Mouse (Mus musculus) frontal cortex, adult 2 months (tissue): Measurements from ENCODE around the gene Axdnd1. TPM values are rescaled to one million over a fixed set of nuclear protein-coding genes. Genes with fewer than 3 reads are reported as not detected.

ENCODE experiments used
- DNase-seq, 2 experiments: peaks; one replicate each; pipeline ENCODE4 v3.0.0; 2022; ENCODE audit warnings: low spot score in 1 of 2; ENCODE audit errors: extremely low spot score in 1 of 2
- polyA plus RNA-seq: library from polyadenylated mRNA; depleted of rRNA; stranded (reverse); fragments of >200 nt; gene quantifications from 2 replicates; pipeline ENCODE4 v1.2.3, GENCODE M21; 2012; rRNA removed

The Axdnd1 gene
- polyA plus RNA-seq = 0.71 and 0.84 TPM in 2 replicates

- peak; percentile 65 to 89 for DNase-seq
Observed at GRCm38 (mm10) chr1:156420671-156421297, at the start of gene Axdnd1. TSS of gene Axdnd1 (minus strand) at chr1:156421159.

DNA sequence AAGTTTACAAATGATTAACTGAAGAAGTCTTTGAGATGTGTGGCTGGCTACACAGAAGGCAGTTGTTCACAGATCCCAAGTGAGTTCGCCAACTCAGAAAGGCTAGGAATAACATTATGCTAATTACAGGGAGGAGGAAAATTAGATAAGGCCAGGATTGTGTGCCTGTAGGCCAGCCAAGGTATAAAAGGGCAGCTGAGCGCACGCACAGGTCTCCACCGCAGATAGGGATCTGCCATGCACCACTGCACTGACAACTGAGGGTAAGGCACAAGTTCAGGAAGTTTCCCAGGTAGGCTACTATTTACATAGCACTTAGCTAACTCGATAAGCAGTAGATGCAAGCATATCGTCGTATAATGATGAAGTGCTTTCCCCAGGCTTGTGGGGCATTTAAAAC lies 49.6 kb upstream of the Axdnd1 start:
- DNase-seq = no peak

GRCm38 (mm10) chr1:156468576-156468975 lies 47.6 kb upstream of the Axdnd1 start:
- DNase-seq = no peak

- peak in 1 of 2 experiments; percentile 46 for DNase-seq
Observed at GRCm38 (mm10) chr1:156467655-156468255, 46.8 kb upstream of the Axdnd1 start.

- DNase-seq = no peak
Observed at GRCm38 (mm10) chr1:156464963-156465362, 44.0 kb upstream of the Axdnd1 start.

DNA sequence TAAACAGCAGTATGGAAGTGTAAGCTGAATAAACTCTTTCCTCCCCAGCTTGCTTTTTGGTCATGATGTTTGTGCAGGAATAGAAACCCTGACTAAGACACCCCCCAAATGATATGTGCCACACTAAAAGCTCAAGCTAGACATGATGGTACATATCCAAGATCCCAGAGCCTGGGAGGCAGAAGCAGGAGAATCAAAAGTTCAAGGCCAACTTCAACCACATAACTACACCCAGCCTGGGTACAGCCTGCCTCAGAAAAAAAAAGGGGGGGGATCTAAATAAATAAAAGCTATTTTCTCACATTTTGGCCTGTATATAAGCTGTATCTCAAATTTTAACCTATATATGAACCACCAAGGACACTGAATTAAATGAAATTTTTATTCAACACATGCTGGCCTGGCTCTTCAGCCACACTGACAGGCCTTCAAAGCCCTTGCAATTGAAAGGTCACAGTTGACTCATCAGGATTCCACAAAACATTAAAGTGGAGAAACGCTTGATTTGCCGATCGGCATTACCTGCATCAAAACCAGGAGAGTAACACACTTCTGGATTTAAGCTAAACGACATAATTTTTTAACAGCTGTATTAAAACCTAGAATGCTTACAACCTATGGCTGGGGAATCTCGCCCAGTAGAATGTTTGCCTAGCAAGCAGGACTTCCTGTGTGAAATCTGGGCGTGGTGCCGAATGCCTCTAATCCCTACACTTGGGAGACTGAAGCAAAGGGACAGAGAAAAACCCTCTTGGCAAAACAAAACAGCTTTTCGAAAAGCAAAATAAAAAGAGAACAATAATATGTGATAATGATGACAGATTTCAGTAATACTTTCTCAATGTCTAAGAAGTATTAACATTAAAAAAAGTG lies 43.3 kb upstream of the Axdnd1 start:
- no peak for DNase-seq

DNA sequence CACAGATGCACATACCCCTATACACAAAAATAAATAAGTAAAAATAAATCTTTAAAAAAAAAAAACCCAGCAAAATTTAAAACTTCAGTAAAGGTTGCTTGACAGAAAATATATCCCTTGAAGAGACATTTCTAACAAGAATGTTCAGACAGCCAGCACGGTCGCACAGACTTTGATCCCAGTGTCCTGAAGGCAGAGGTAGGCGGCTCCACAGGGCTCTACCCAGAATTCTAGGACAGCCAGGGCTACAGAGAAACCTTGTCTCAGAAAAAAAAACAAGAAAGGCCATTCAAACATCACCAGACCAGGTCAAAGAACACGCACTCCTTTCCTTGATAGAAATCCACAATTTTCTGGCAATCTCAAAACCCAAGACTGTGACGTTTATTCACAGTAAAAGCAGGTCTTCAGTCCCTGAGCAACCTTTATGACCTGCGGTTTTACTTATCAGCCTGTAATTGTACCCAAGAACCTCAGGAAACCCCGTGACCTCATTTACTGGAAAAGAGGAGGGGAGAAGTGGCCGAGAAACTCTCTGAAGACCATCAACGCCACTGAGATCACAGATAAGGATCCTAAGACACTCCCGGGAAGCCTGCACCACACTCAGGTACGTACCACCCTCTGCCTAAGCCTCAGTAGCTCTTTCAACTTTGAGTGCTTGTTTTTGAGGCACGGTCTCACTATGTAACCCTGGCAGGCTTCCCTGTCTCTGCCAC lies 41.5 kb upstream of the Axdnd1 start:
- no peak for DNase-seq

- no peak for DNase-seq
Observed at GRCm38 (mm10) chr1:156461036-156461435, 40.1 kb upstream of the Axdnd1 start.

- DNase-seq = no peak
Observed at GRCm38 (mm10) chr1:156460216-156460615, 39.3 kb upstream of the Axdnd1 start.

DNA sequence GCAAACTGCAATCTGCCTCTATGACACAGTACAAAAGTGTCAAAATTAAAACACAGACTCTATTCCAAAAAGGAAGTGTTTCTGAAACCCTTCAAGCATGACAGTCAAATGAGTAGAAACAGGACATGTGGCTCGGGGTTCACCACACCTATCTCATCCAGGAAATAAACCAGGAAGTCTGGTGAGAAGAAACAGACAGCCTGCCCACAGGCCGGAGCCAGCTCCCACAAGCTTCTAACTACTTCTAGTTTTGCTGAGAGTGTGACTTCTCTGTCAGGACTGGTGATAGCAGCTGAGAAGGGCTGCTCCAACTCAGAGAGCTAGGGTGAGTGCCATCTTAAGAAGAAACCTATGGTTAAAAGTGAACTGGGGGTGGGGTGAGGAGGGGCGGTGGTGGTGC lies 38.7 kb upstream of the Axdnd1 start:
- no peak for DNase-seq

DNA sequence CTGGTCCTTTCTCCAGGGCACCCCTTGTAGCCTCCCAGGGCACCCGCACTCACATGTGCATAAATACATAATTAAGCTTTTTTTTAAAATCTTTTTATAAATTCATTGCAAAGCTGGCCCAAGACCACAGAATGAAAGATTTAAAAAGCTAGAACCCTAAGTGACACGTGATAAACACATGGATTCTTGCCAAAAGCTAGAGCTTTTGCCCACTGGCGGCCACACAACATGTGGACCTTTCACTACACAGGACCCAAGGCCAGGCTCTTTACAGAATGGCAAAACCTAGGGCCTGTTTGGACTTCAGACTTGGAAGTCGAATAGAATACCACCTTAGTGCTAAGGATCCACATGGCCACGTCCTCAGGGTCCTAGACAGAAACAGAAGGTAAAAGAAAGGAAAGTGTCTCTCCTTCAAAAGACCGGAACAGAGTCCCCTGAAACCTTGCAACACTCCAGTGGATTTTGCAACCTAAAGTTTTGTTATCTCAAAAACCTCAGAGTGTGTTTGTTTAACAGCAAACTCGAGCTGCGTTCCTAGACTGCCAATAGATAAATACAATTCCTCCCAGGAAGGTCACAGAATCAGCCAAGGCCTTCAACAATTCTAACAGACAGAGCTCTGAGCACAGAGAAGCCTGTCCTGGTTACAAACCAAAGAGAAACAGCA lies 37.6 kb upstream of the Axdnd1 start:
- DNase-seq = no peak

DNA sequence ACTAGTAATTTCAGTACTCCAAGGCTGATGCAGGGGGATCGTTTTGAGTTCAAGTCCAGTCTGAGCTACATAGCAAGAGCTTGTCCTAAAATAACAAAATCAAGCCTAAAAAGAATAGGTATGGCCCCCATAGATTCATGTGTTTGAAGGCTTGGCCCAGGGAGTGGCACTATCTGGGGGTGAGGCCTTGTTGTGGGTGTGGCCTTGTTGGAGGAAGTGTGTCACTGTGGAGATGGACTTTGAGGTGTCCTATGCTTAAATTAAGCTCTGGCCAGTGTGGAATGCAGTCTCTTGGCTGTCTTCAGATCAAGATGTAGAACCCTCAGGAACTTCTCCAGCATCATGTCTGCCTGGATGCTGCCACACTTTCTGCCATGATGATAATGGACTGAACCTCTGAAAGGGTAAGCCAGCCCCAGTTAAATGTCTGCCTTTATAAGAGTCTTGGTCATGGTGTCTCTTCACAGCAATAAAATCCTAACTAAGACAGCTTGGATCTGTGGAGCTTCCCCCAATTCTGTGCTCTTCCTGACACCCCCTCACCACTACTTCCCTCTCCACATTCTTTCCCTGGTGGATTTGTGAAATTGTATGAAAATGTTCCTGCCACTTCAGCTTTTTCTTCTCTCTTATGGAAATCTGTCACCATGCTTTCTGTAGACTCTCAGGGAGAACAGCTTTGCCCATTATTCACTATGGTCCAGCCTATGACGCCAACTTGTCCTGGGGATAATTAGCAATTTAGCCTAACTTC lies 34.2 kb upstream of the Axdnd1 start:
- peak in 1 of 2 experiments; percentile 22 for DNase-seq

GRCm38 (mm10) chr1:156454384-156454783 lies 33.4 kb upstream of the Axdnd1 start:
- DNase-seq = peak in 1 of 2 experiments; percentile 18

DNA sequence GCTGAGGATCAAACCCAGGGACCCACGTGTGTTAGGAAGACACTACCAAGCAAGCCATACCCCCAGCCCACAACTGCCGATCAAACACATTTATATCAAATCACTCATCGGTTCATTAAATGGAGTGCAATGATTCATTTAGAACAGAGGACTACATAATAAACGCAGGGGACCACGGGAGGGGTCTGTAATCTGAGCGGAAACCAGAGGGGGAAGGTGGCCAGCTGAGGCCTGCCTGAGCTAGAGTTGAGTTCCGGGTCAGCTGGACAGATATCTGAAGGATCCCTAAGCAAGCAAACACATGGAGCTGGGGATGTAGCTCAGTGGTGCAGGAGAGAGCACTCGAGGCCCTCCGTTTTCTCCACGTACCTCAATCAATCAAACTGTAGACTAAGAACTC lies 32.9 kb upstream of the Axdnd1 start:
- no peak for DNase-seq

DNA sequence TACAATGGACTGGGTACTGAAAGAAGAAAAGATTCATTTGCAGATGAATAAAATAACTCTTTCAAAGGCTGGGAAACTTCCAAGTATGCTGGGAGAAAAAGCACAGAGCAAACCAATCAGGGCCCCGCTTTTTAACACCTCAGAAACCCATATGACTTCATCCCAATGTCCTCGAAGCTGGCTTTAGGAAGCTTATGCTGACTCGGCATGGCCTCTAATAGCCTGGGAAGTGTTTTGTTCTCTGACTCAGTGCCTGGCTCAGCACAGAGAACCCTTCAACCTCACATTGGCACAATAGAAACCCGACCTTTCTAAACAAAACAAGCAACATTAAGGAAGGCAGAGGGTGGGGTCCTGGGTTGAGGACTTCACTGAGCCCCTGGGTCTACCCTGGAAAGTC lies 29.5 kb upstream of the Axdnd1 start:
- DNase-seq = no peak

GRCm38 (mm10) chr1:156449691-156450090 lies 28.7 kb upstream of the Axdnd1 start:
- no peak for DNase-seq

- DNase-seq = no peak
Observed at GRCm38 (mm10) chr1:156449089-156449488, 28.1 kb upstream of the Axdnd1 start.

DNA sequence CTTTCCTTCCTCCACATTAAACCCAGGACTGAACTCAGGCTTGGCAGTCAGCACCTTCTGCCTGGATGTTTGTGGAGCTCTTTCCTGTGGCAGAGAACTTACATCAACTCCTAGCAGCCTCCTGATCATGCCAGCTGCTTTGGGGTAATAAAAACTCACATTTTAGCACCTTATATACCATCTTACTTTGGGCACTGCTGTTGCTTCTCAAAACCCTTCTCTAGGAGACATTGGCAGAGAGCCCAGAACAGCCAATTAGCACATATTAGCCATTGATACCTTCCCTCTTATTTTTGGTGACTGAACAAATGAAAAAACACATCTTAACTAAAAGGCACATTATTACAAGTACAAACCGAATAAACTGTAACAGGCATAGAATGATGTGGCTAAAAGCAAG lies 24.1 kb upstream of the Axdnd1 start:
- DNase-seq = no peak

GRCm38 (mm10) chr1:156442776-156443175 lies 21.8 kb upstream of the Axdnd1 start:
- DNase-seq = peak in 1 of 2 experiments; percentile 56

DNA sequence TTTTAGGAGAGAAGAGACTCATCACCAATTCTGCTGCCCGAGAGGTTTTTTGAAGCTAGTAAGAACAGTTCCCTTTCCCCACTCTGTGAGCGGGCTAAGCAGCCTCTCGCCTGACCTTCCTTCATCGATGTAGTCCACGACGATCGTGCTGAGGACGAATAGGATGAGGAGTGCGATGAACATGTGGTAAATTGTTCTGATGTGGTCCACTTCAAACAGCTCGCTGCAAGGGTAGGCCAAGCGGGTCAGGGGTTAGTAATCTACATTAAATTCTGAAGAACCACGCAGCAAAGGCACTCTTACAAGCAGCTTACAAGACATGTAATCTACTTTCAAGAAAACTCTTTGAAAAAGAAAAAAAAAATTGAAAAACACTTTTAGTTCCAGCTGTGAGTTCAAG lies 21.3 kb upstream of the Axdnd1 start:
- DNase-seq = no peak
